Mouse (Mus musculus): ENCODE data around the gene Faap24. TPM values are rescaled to one million over a fixed set of nuclear protein-coding genes. Genes with fewer than 3 reads are reported as not detected.

Gene Faap24
- total RNA-seq, 1 experiment: 7.0 TPM

DNA sequence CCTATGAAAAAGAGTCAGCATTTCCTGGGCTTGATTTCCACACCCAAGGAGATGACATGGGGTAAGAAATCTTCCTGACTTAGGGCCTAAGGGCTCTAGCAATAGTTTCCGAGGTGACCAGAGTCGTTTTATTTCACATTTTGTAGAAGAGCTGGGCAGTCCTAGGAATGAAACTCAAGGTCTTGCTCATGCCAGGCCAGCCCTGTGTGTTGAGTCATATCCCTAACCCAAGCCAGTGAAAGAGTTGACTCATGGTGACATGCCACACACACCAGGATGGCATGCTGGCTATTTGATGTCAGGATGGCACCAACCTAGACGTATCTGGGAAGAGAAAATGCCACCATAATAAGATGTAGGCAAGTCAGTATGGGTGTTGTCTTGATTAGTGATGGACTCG is 47.6 kb downstream of the Faap24 start:
- no peak overlapping the region for H3K9ac ChIP-seq (ENCODE audit: insufficient read depth, low read depth, low read length, poor library complexity, severe bottlenecking)
- no peak overlapping the region for H3K27ac ChIP-seq (ENCODE audit: insufficient read depth, low read depth, low read length, poor library complexity, severe bottlenecking)
- TF ChIP-seq ZNF384 (IDR thresholded peaks at IDR 0.05; ENCODE audit: low read depth, low read length): no peak
- no peak for TF ChIP-seq CHD2 (IDR thresholded peaks at IDR 0.05; ENCODE audit: low read depth, low read length)
- TF ChIP-seq MAFK (IDR thresholded peaks at IDR 0.05; ENCODE audit: insufficient read depth, low read depth, low read length): no peak
- no peak for TF ChIP-seq HCFC1 (IDR thresholded peaks at IDR 0.05; ENCODE audit: borderline replicate concordance, insufficient read depth, low read length)
- TF ChIP-seq ZC3H11A (IDR thresholded peaks at IDR 0.05; ENCODE audit: borderline replicate concordance, low read depth, low read length): no peak
- no peak overlapping the region for H3K4me3 ChIP-seq (ENCODE audit: insufficient read depth in 1 of 2, low read depth in 1 of 2, low read length in 2 of 2, poor library complexity in 1 of 2, severe bottlenecking in 1 of 2)
- H3K4me1 ChIP-seq (ENCODE audit: control insufficient read depth in 2 of 2, insufficient read depth in 2 of 2, low read length in 2 of 2, poor library complexity in 1 of 2): peaks cover 0 to 11% of the 10 kb centered on the region in 2 experiments; a peak in 2 of 4 replicates
- H3K36me3 ChIP-seq (ENCODE audit: control insufficient read depth, insufficient read depth, low read length, poor library complexity, severe bottlenecking): no peaks in the 10 kb centered on the region
- H3K9me3 ChIP-seq (ENCODE audit: control insufficient read depth, insufficient read depth, low read depth, low read length): no peaks in the 10 kb centered on the region
- in situ Hi-C loops (cut with MboI; ENCODE audit: low sequenced_read_pairs in 2 of 2, unreplicated experiment in 2 of 2): no loop called here
- no peak for DNase-seq (ENCODE audit: low read depth, low spot score)

DNA sequence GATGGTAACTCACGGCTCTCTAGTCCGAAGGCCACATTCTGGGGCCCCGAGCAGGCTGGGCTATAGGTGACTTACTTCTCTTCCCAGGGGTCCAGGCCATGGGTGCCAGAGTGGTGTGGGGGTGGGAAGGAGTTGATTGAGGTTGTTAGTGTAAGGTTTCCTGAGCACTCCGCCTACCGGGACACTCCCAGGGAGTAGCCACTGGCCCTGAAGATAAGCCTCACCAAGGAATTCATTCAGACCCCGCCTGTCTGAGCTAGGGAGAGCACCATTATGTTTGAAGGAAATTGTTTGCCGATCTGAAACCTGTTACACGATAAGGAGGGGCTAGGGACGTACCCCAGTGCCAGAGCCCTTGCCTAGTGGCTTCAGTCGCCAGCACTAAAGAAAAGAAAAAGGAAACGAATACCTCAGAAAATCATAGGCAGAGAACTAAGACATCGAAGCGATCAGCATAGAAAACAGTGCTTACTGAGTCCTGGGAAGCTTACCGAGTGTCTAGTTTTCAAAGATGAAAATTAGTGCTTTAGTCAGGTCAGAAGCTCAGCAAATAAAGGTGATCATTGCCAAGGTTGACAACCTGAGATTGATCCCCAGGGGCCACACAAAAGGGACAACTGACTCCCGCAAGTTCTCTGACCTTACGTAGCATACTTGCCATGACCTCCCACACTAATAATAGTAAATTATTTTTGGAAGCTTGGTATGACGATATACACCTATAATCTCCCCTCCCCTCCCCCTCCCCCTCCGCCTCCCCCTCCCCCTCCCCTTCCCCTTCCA is 48.5 kb downstream of the Faap24 start:
- H3K4me3 ChIP-seq (ENCODE audit: insufficient read depth in 1 of 2, low read depth in 1 of 2, low read length in 2 of 2, poor library complexity in 1 of 2, severe bottlenecking in 1 of 2): no peak overlapping the region
- H3K9ac ChIP-seq (ENCODE audit: insufficient read depth, low read depth, low read length, poor library complexity, severe bottlenecking): no peak overlapping the region
- TF ChIP-seq HCFC1 (IDR thresholded peaks at IDR 0.05; ENCODE audit: borderline replicate concordance, insufficient read depth, low read length): no peak
- TF ChIP-seq ZNF384 (IDR thresholded peaks at IDR 0.05; ENCODE audit: low read depth, low read length): no peak
- no peak for TF ChIP-seq CHD2 (IDR thresholded peaks at IDR 0.05; ENCODE audit: low read depth, low read length)
- TF ChIP-seq ZC3H11A (IDR thresholded peaks at IDR 0.05; ENCODE audit: borderline replicate concordance, low read depth, low read length): no peak
- TF ChIP-seq MAFK (IDR thresholded peaks at IDR 0.05; ENCODE audit: insufficient read depth, low read depth, low read length): no peak
- in situ Hi-C loops (cut with MboI; ENCODE audit: low sequenced_read_pairs in 2 of 2, unreplicated experiment in 2 of 2): no loop called here
- no peak overlapping the region for H3K27ac ChIP-seq (ENCODE audit: insufficient read depth, low read depth, low read length, poor library complexity, severe bottlenecking)
- peaks cover 0 to 8% of the 10 kb centered on the region in 2 experiments; a peak in 2 of 4 replicates for H3K4me1 ChIP-seq (ENCODE audit: control insufficient read depth in 2 of 2, insufficient read depth in 2 of 2, low read length in 2 of 2, poor library complexity in 1 of 2)
- H3K36me3 ChIP-seq (ENCODE audit: control insufficient read depth, insufficient read depth, low read length, poor library complexity, severe bottlenecking): no peaks in the 10 kb centered on the region
- no peak for DNase-seq (ENCODE audit: low read depth, low spot score)
- no peaks in the 10 kb centered on the region for H3K9me3 ChIP-seq (ENCODE audit: control insufficient read depth, insufficient read depth, low read depth, low read length)

DNA sequence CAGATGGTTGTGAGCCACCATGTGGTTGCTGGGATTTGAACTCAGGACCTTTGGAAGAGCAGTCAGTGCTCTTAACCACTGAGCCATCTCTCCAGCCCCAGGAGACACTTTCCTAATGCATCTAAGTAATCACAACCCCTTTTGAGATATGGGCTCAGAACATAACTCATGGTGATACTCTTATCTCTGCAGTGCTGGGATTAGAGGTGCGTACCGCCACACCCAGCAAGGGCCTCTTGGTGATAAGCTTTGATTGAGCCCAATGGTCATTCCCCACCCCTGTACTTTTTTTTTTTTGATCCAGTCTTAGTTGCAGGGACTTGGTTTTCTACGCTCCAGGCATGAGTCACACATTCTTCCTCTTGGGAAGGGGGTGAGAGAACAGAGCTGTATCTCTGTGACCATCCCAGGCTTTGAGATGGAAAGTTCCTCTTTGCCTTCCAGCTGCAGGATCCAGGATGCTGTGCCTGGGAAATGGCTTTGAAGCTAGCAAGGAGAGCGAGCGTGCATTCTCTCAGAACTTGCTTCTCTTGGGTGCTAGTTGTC is 51.8 kb downstream of the Faap24 start:
- Histone ChIP-seq H3K4me3 (ENCODE audit: insufficient read depth in 1 of 2, low read depth in 1 of 2, low read length in 2 of 2, poor library complexity in 1 of 2, severe bottlenecking in 1 of 2) (no peak overlapping the region), H3K27ac (ENCODE audit: insufficient read depth, low read depth, low read length, poor library complexity, severe bottlenecking) (no peak overlapping the region), H3K9me3 (ENCODE audit: control insufficient read depth, insufficient read depth, low read depth, low read length) (no peaks in the 10 kb centered on the region), H3K9ac (ENCODE audit: insufficient read depth, low read depth, low read length, poor library complexity, severe bottlenecking) (no peak overlapping the region), H3K36me3 (ENCODE audit: control insufficient read depth, insufficient read depth, low read length, poor library complexity, severe bottlenecking) (no peaks in the 10 kb centered on the region), H3K4me1 (ENCODE audit: control insufficient read depth in 2 of 2, insufficient read depth in 2 of 2, low read length in 2 of 2, poor library complexity in 1 of 2) (peaks cover 0 to 7% of the 10 kb centered on the region in 2 experiments; a peak in 1 of 4 replicates)
- no peak for TF ChIP-seq ZC3H11A (IDR thresholded peaks at IDR 0.05; ENCODE audit: borderline replicate concordance, low read depth, low read length)
- TF ChIP-seq ZNF384 (IDR thresholded peaks at IDR 0.05; ENCODE audit: low read depth, low read length): no peak
- no peak for TF ChIP-seq MAFK (IDR thresholded peaks at IDR 0.05; ENCODE audit: insufficient read depth, low read depth, low read length)
- TF ChIP-seq HCFC1 (IDR thresholded peaks at IDR 0.05; ENCODE audit: borderline replicate concordance, insufficient read depth, low read length): no peak
- no peak for TF ChIP-seq CHD2 (IDR thresholded peaks at IDR 0.05; ENCODE audit: low read depth, low read length)
- in situ Hi-C loops (cut with MboI; ENCODE audit: low sequenced_read_pairs in 2 of 2, unreplicated experiment in 2 of 2): no loop called here
- DNase-seq (ENCODE audit: low read depth, low spot score): no peak

DNA sequence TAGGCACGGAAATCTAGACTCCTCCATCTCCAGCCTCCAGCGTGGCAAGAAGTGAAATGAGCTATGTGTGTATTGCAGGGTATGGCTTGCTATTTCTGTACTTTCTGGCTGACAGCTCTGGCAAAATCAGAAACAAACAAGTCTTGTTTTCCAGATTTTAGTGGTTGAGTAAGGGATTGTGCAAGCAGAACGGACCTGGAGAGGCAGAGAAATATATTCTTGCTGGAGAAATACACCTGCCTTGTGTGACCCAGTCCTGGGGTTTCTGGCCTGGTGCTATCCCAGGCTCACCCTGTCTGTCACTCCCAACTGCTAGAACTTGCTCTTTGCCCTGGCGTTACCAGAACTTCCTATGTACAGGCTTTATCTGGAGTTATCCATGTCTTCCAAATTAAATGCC is 54.1 kb downstream of the Faap24 start:
- in situ Hi-C loops (cut with MboI; ENCODE audit: low sequenced_read_pairs in 2 of 2, unreplicated experiment in 2 of 2): no loop called here
- Histone ChIP-seq H3K4me1 (ENCODE audit: control insufficient read depth in 2 of 2, insufficient read depth in 2 of 2, low read length in 2 of 2, poor library complexity in 1 of 2) (peaks cover 0 to 7% of the 10 kb centered on the region in 2 experiments; a peak in 1 of 4 replicates), H3K36me3 (ENCODE audit: control insufficient read depth, insufficient read depth, low read length, poor library complexity, severe bottlenecking) (no peaks in the 10 kb centered on the region), H3K27ac (ENCODE audit: insufficient read depth, low read depth, low read length, poor library complexity, severe bottlenecking) (no peak overlapping the region), H3K4me3 (ENCODE audit: insufficient read depth in 1 of 2, low read depth in 1 of 2, low read length in 2 of 2, poor library complexity in 1 of 2, severe bottlenecking in 1 of 2) (no peak overlapping the region), H3K9ac (ENCODE audit: insufficient read depth, low read depth, low read length, poor library complexity, severe bottlenecking) (no peak overlapping the region), H3K9me3 (ENCODE audit: control insufficient read depth, insufficient read depth, low read depth, low read length) (no peaks in the 10 kb centered on the region)
- TF ChIP-seq MAFK (IDR thresholded peaks at IDR 0.05; ENCODE audit: insufficient read depth, low read depth, low read length): no peak
- TF ChIP-seq ZC3H11A (IDR thresholded peaks at IDR 0.05; ENCODE audit: borderline replicate concordance, low read depth, low read length): no peak
- no peak for TF ChIP-seq ZNF384 (IDR thresholded peaks at IDR 0.05; ENCODE audit: low read depth, low read length)
- no peak for TF ChIP-seq CHD2 (IDR thresholded peaks at IDR 0.05; ENCODE audit: low read depth, low read length)
- no peak for TF ChIP-seq HCFC1 (IDR thresholded peaks at IDR 0.05; ENCODE audit: borderline replicate concordance, insufficient read depth, low read length)
- no peak for DNase-seq (ENCODE audit: low read depth, low spot score)

Other genes with a start within 250 kb of the Faap24 start
- gene Slc7a10, start 210.5 kb downstream of the Faap24 start, total RNA-seq (2012; rRNA removed): 0.26 TPM in 1 of 2 replicates, not detected in the other
- gene Lrp3, start 181.3 kb downstream of the Faap24 start, total RNA-seq (2012; rRNA removed): 3.1 and 3.7 TPM in 2 replicates
- gene Gpatch1, start 78.4 kb downstream of the Faap24 start, total RNA-seq (2012; rRNA removed): 10.6 and 11.0 TPM in 2 replicates
- gene Rhpn2, start 62.7 kb downstream of the Faap24 start, total RNA-seq (2012; rRNA removed): 12.6 and 12.7 TPM in 2 replicates
- gene Cep89, start 199 bp upstream of the Faap24 start, total RNA-seq (2012; rRNA removed): 15.3 and 22.5 TPM in 2 replicates
- 0.62 and 1.2 TPM in 2 replicates for gene Slc7a9, start 52.0 kb upstream of the Faap24 start, total RNA-seq (2012; rRNA removed)
- gene Tdrd12, start 140.9 kb upstream of the Faap24 start, total RNA-seq (2012; rRNA removed): 35.4 and 35.9 TPM in 2 replicates
- 15.8 and 30.0 TPM in 2 replicates for gene Nudt19, start 159.5 kb upstream of the Faap24 start, total RNA-seq (2012; rRNA removed)
- 0.71 and 1.1 TPM in 2 replicates for gene Rgs9bp, start 188.7 kb upstream of the Faap24 start, total RNA-seq (2012; rRNA removed)
- 25.0 and 31.4 TPM in 2 replicates for gene Ankrd27, start 189.4 kb upstream of the Faap24 start, total RNA-seq (2012; rRNA removed)

Measured in ES-E14 (cell line).